Mouse (Mus musculus) natural killer cell, adult 2 months (primary cell): Measurements from ENCODE around the gene Ptpre.

Experiments
- DNase-seq, 2 experiments: peaks; one replicate each; pipeline ENCODE4 v3.0.0; 2022; ENCODE audit warnings: low spot score in 2 of 2

Gene Ptpre

DNA sequence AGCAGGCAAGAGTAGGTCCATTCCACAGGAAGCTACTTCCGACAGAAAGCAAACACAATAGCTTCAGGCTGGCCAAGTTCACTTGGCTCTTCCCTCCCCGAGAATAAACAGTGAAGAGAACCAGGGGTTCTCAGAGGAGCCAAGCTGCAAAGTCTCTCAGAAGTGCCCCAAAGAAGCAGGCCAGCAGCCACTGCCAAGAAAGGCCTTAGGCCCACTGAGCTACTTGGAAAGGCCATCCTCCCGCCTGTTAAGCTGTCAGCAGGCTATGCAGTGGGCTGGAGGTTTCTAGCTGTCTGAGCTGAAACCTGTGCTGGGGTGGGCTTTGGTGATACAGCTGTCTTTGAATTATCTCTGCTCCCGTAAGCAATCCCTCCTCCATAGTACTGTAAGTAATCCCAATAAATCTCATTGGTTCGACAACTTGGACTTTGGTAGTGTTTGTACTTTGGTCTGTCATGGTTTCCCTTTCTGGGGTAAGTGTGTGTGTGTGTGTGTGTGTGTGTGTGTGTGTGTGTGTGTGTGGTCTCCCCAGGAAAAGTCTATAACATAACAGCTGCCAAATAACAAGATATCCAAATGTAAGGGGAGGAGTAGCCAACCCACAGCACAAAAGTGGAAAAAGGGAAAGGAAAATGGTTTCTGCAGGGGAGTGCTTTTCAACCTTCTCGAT is 186.5 kb downstream of the Ptpre start:
- DNase-seq, result no peak

DNA sequence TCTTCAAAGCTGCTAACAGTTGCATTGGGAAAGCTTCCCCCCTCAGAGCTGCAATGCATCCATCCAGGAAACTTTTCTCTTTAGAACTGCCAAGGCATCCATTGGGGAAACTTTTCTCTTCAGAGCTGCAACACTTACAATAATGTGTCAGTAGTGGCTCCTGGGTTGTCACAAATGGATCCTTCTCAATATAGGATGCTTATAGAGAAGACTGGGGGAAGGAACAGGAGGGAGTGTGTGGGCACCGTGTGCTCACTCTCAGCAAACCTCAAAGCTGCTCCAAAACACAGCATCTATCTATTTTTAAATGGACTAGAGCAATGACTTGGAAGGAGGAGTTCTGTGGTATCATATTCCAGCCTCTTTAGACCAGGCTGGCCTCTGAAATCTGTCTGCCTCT is 189.4 kb downstream of the Ptpre start:
- no peak for DNase-seq

DNA sequence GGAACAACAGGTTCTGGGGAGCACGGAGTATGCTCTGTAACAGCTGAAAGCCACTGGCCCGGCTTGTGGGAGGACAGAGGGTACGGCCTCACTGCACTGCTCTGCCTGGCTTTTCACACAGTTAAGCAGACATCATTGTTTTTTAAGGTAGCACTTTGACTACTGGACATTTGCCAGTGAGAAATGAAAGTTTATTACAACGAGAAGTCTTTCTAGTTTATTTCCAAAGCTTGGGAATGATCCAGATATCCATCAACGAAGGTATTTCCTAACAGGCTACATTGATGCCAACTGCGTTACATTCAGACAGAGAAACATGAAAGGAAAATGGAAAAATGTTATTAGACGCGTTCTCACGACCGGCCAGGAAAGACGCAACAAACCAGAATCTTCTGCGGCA is 190.8 kb downstream of the Ptpre start:
- DNase-seq, result no peak

DNA sequence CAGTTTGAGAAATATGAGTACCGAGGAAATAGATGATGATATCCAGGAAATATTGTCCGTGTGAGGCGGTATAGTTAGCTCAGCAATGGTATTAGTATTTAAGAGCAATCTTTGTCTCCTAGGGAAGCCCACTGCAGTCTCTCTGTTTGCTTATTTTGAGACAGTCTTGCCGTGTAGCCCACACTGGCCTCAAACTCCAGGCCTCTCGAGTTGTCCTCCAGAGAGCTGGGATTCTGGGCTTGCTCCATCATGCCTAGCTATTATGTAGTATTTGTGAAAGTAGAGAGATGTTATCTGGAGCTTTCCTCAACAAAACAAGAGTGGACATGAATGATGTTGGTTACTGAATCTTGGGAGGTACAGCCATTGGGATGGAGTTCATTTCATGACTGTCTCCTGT is 197.1 kb downstream of the Ptpre start:
- DNase-seq, result no peak

DNA sequence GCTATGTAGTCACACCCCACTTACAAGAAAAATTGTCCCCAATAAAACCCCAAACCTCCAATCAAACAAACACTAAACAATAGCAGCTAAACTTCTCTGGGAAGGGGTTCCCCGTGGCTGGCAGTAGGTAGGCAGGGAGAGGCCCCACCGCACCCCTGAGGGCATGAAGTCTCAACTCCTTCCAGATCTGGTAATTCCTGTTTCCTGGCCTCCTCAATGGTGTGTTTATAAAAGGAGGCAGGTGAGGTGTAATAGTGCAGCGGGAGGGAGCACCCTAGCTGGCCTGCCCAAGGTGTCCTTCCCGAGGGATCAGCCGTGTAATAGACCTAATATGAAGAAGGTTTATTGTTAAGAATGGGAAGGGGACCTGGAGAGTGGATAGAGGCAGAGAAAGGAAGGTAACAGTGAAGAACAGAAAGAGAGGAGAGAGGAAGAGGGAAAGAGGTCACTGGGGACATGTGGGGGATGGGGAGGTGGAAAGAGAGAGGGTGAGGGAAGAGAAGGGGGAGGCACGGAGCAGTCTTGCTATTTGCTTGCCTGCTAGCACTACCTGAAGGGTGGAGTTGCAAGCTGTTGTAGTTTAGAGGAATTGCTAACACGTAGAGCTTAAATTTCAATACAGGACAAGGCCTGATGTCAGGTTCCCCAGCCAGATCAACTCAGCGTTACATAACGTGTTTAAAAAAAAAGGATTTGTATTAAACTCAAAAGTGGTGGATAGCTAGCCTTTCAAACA is 197.8 kb downstream of the Ptpre start:
- no peak for DNase-seq
